Mouse (Mus musculus) C2C12 (cell line): ENCODE data around the gene Asphd2.

ENCODE experiments used
- CEBPB ChIP-seq: IDR thresholded peaks from one replicate; pipeline ENCODE4 v1.6.1; 2011; ENCODE audit warnings: low read depth, mild to moderate bottlenecking, control low read depth, moderate library complexity
- CTCF ChIP-seq: IDR thresholded peaks from one replicate; pipeline ENCODE4 v1.5.1; 2011; ENCODE audit not compliant: control insufficient read depth, insufficient read depth, insufficient read length
- MAX ChIP-seq: IDR thresholded peaks from one replicate; pipeline ENCODE4 v1.6.1; 2011; ENCODE audit warnings: mild to moderate bottlenecking, control low read depth
- MYOD1 ChIP-seq: IDR thresholded peaks from one replicate; pipeline ENCODE4 v1.6.1; 2011; ENCODE audit warnings: low read depth; ENCODE audit not compliant: control insufficient read depth, insufficient read length
- MYOG ChIP-seq: IDR thresholded peaks from one replicate; pipeline ENCODE4 v1.6.1; 2011; ENCODE audit not compliant: control insufficient read depth, insufficient read length; ENCODE audit errors: extremely low read depth
- USF1 ChIP-seq: IDR thresholded peaks from one replicate; pipeline ENCODE4 v1.6.1; 2011; ENCODE audit warnings: low read depth, mild to moderate bottlenecking, control low read depth, moderate library complexity

DNA sequence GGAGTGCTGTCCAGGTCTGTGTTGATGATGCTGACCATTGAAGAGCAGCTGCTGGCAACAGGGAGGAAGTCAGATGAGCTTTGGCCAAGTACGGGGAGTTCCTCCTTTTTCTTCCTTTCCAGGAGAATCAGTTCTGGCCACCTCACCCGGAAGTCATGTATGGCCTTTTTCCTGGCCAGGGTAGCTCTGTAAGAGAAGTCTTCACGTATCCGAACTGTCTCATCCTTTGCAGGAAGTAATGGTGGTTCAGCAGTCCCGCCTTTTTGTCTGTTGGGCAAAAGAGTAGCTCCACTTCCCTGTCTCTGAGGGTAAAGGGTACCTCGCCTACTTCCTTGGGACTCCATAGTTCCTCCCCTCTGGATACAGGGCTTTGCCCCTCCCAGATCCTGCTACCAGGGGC, 39.2 kb downstream of the Asphd2 start:
- no peak for TF ChIP-seq CTCF
- no peak for TF ChIP-seq MAX
- TF ChIP-seq CEBPB = no peak
- TF ChIP-seq MYOD1 = no peak
- TF ChIP-seq USF1 = no peak
- TF ChIP-seq MYOG = no peak
